Mouse (Mus musculus): ENCODE measurements around the gene Usp15.

- TF ChIP-seq CTCF (IDR thresholded peaks at IDR 0.05; ENCODE audit: low read depth, low read length) = no peak
- TF ChIP-seq POLR2A (IDR thresholded peaks at IDR 0.05; ENCODE audit: extremely low read depth, insufficient read depth, low read length) = no peak
Observed at GRCm38 (mm10) chr10:123153321-123153720, 43.5 kb downstream of the Usp15 start.

All from liver, adult 2 months (tissue).